Mouse (Mus musculus) bone marrow, adult 2 months (tissue): ENCODE measurements around the gene Spata16.

Source experiments
- CTCF ChIP-seq: fragments of 200-500 bp; IDR thresholded peaks from 2 replicates; pipeline ENCODE4 v1.5.1; 2011; ENCODE audit warnings: low read length, control low read depth; ENCODE audit not compliant: control insufficient read depth, insufficient read depth
- POLR2A ChIP-seq: fragments of 200-500 bp; IDR thresholded peaks from 2 replicates; pipeline ENCODE4 v1.6.1; 2011; ENCODE audit warnings: low read depth, mild to moderate bottlenecking, control low read depth, low read length, borderline replicate concordance; ENCODE audit not compliant: control insufficient read depth

- TF ChIP-seq CTCF (no peak), POLR2A (no peak)
Observed at GRCm38 (mm10) chr3:26874706-26875105, 237.3 kb downstream of the Spata16 start.
